Mouse (Mus musculus) stomach, postnatal 0 days (tissue): ENCODE measurements at regions not wholly inside any gene's neighbourhood (a gene's known extent, or its start where the extent isn't known, plus 50 kb on each side); places are given as distances from the start of the nearest gene placed in this dataset.

ENCODE experiments used
- ATAC-seq: fragments of 200-750 bp; cut with Nextera tagmentation; 2 replicates; pipeline ENCODE4 v1.8.0; 2017; ENCODE audit not compliant: low FRiP score, low TSS enrichment
- DNase-seq: peaks from one replicate; pipeline ENCODE4 v3.0.0-alpha.2; 2016; ENCODE audit warnings: low spot score
- H3K27ac ChIP-seq: fragments of 300-500 bp; sonication (generic); replicated peaks from 2 replicates; pipeline ENCODE4 v1.5.1; 2014; ENCODE audit warnings: mild to moderate bottlenecking, control low read depth
- H3K27me3 ChIP-seq: fragments of 300-500 bp; sonication (generic); 2 replicates; pipeline ENCODE4 v1.6.1; 2014; ENCODE audit warnings: low read length; ENCODE audit not compliant: control insufficient read depth, insufficient read depth
- H3K36me3 ChIP-seq: fragments of 300-500 bp; sonication (generic); 2 replicates; pipeline ENCODE4 v1.6.1; 2014; ENCODE audit warnings: low read length, mixed read lengths; ENCODE audit not compliant: control insufficient read depth, insufficient read depth
- H3K4me1 ChIP-seq: fragments of 300-500 bp; sonication (generic); replicated peaks from 2 replicates; pipeline ENCODE4 v1.6.1; 2014; ENCODE audit warnings: antibody characterized with exemption; ENCODE audit not compliant: control insufficient read depth, insufficient read depth
- H3K4me2 ChIP-seq: fragments of 300-500 bp; sonication (generic); replicated peaks from 2 replicates; pipeline ENCODE4 v1.6.1; 2014; ENCODE audit warnings: low read depth, mild to moderate bottlenecking, control low read depth, moderate library complexity
- H3K4me3 ChIP-seq: fragments of 300-500 bp; sonication (generic); 2 replicates; pipeline ENCODE4 v1.5.1; 2014; ENCODE audit warnings: low read depth, low read length, control low read depth
- H3K9ac ChIP-seq: fragments of 300-500 bp; sonication (generic); 2 replicates; pipeline ENCODE4 v1.6.1; 2014; ENCODE audit warnings: mild to moderate bottlenecking, low read length, control low read depth, mixed read lengths
- H3K9me3 ChIP-seq: fragments of 300-500 bp; sonication (generic); 2 replicates; pipeline ENCODE4 v1.6.1; 2016; ENCODE audit warnings: low read length; ENCODE audit not compliant: control insufficient read depth
- CTCF ChIP-seq: IDR thresholded peaks from 2 replicates; pipeline ENCODE4 v1.5.1; 2016; ENCODE audit warnings: antibody characterized with exemption, low read depth, mild to moderate bottlenecking, moderate library complexity
- EP300 ChIP-seq: optimal IDR thresholded peaks from 2 replicates; pipeline ENCODE3; 2016; ENCODE audit warnings: antibody characterized with exemption
- WGBS: fragments of 180-500 bp; shearing (Covaris S2); extraction: QIAGEN DNeasy Blood & Tissue Kit; methylation state at CpG from one replicate; pipeline ENCODE4 v1.1.7; 2014; 5-methylcytosine and 5-hydroxymethylcytosine counted together

- H3K27ac ChIP-seq: no peak overlapping the region
- DNase-seq (no peak), ATAC-seq (no peak)
- no peak for TF ChIP-seq EP300
- no peak for TF ChIP-seq CTCF
- H3K27me3 ChIP-seq: no peaks in the 10 kb centered on the region
- H3K4me1 ChIP-seq: no peaks in the 10 kb centered on the region
- no peak overlapping the region for H3K9ac ChIP-seq
- WGBS: 34% methylated on average over 4 of the region's 4 CpGs
- no peak overlapping the region for H3K4me2 ChIP-seq
- H3K36me3 ChIP-seq: no peaks in the 10 kb centered on the region
- no peaks in the 10 kb centered on the region for H3K9me3 ChIP-seq
- H3K4me3 ChIP-seq: no peak overlapping the region
Measured at GRCm38 (mm10) chr7:74172504-74173229, 159.2 kb upstream of the St8sia2 start.

DNA sequence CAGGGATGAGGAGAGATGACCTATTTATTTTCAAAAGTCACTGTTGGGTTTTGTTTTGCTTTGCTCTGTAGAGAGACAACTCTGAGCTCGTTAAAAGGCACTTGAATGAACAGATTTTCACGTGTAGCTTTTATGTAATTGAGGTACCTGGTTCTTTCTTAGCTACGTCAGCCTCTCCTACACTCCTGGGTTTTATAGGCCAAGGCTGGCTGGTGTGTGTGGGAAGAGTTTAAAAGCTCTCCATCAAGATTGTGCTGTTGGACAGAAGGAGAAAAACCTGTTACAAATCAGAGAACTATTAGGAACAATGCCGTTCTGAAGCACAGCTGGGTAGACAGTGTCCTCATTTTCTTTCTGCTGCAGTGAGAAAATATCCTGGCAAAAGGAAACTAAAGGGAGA lies 138.1 kb upstream of the St8sia2 start:
- Histone ChIP-seq H3K36me3 (no peaks in the 10 kb centered on the region), H3K9me3 (no peaks in the 10 kb centered on the region), H3K4me3 (no peak overlapping the region), H3K4me1 (no peaks in the 10 kb centered on the region), H3K9ac (no peak overlapping the region), H3K27me3 (no peaks in the 10 kb centered on the region), H3K4me2 (no peak overlapping the region), H3K27ac (no peak overlapping the region)
- no peak for DNase-seq
- no peak for TF ChIP-seq EP300
- TF ChIP-seq CTCF: no peak
- ATAC-seq: no peak
- WGBS: 63% methylated on average over 4 of the region's 4 CpGs

DNA sequence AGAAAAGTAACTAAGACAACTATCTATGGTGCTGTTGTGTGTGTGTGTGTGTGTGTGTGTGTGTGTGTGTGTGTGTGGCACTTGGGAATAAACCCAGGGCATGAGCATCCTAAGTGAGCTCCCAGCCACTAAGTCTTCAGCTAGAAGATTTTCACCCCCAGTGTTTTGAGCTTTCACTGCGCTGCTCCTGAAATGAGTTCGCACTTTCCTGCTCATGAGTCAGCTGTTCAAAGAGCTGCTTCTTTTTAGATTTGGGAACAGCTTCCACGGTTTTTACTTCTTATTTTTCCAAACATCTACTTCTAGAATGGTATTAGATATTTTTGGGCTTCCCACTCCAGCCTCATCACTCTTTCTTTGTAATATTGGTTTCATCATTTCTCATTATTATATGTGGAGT lies 129.7 kb upstream of the St8sia2 start:
- no peaks in the 10 kb centered on the region for H3K9me3 ChIP-seq
- no peaks in the 10 kb centered on the region for H3K27me3 ChIP-seq
- no peaks in the 10 kb centered on the region for H3K4me1 ChIP-seq
- H3K36me3 ChIP-seq: no peaks in the 10 kb centered on the region
- H3K4me2 ChIP-seq: no peak overlapping the region
- H3K27ac ChIP-seq: no peak overlapping the region
- TF ChIP-seq CTCF (no peak), EP300 (no peak)
- WGBS: 85% methylated on average over 3 of the region's 3 CpGs
- no peak overlapping the region for H3K4me3 ChIP-seq
- H3K9ac ChIP-seq: no peak overlapping the region
- no peak for DNase-seq
- no peak for ATAC-seq

DNA sequence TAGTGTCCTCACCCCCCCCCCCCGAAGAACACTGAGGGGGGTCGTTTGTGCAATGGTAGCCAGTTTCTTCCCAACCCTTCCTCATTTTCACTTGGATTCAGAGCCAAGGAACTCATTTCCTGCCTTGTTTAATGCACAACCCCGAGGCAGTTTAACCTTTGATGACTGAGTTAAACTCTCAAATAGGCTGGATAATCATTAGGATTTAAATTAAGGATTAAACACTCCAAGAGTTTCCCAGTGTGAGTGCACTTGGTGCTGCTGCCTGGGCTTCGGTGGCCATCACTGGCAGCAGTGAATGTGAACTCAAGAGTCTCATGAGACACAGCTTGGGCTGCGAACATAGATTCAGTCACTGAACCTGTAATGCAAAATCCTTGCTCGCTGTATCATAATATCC lies 124.7 kb upstream of the St8sia2 start:
- Histone ChIP-seq H3K9me3 (no peaks in the 10 kb centered on the region), H3K4me3 (no peak overlapping the region), H3K36me3 (no peaks in the 10 kb centered on the region), H3K4me1 (no peaks in the 10 kb centered on the region), H3K27me3 (no peaks in the 10 kb centered on the region), H3K9ac (no peak overlapping the region), H3K27ac (no peak overlapping the region), H3K4me2 (no peak overlapping the region)
- 62% methylated on average over 6 of the region's 6 CpGs for WGBS
- DNase-seq: no peak
- no peak for ATAC-seq
- TF ChIP-seq CTCF (no peak), EP300 (no peak)

- WGBS: 50% methylated on average over 8 of the region's 8 CpGs
- no peaks in the 10 kb centered on the region for H3K9me3 ChIP-seq
- H3K4me3 ChIP-seq: no peak overlapping the region
- no peaks in the 10 kb centered on the region for H3K27me3 ChIP-seq
- DNase-seq (no peak), ATAC-seq (no peak)
- no peaks in the 10 kb centered on the region for H3K4me1 ChIP-seq
- no peak overlapping the region for H3K27ac ChIP-seq
- H3K4me2 ChIP-seq: no peak overlapping the region
- no peaks in the 10 kb centered on the region for H3K36me3 ChIP-seq
- H3K9ac ChIP-seq: no peak overlapping the region
- no peak for TF ChIP-seq CTCF
- TF ChIP-seq EP300: no peak
Measured at GRCm38 (mm10) chr7:74130206-74130836, 116.8 kb upstream of the St8sia2 start.

- Histone ChIP-seq H3K9me3 (no peaks in the 10 kb centered on the region), H3K4me3 (no peak overlapping the region), H3K9ac (no peak overlapping the region), H3K36me3 (no peaks in the 10 kb centered on the region), H3K27ac (no peak overlapping the region), H3K27me3 (no peaks in the 10 kb centered on the region), H3K4me2 (no peak overlapping the region), H3K4me1 (no peaks in the 10 kb centered on the region)
- DNase-seq (no peak), ATAC-seq (no peak)
- 40% methylated on average over 2 of the region's 2 CpGs for WGBS
- no peak for TF ChIP-seq EP300
- no peak for TF ChIP-seq CTCF
Measured at GRCm38 (mm10) chr7:74112071-74112470, 98.6 kb upstream of the St8sia2 start.
